Mouse (Mus musculus): ENCODE measurements around the gene Nphp3.

DNA sequence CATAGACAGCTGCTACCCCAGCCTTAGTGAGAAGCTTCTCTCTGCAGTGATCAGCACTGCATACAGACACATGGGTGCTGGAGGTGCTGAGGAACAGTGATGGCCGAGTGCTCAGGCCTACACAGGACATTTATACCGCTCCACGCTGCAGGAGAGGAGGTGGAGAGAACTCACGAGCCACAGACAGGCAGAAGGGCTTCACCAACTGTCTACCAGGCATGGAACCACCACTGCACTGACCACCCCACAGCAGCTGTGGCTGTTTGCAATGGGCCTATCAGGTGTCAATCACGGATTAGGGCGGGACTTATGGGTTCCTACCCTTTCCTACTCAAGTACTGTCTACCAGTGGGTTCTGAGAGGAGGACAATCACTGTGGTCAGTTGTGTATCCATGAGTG, 48.7 kb downstream of the Nphp3 start:
- TF ChIP-seq CTCF (IDR thresholded peaks at IDR 0.05; ENCODE audit: borderline replicate concordance, insufficient read depth, low read depth, low read length) (no peak), POLR2A (IDR thresholded peaks at IDR 0.05; ENCODE audit: borderline replicate concordance, insufficient read depth, low read length) (no peak)
